Mouse (Mus musculus): ENCODE data around the gene Dydc1.
"Not testable (repeated sequence)": the region's sequence is repeated elsewhere in the genome, so short reads cannot be mapped to it uniquely, and the experiment has no call there.

Dydc1 gene

GRCm38 (mm10) chr14:41072229-41072943 lies at the start of gene Dydc1:
Gene Dydc1 (plus strand): TSS chr14:41072911.
- DNase-seq (ENCODE audit: low spot score), result peak; percentile 50

- DNase-seq (ENCODE audit: low spot score), result no peak
These were observed 47.6 kb upstream of the Dydc1 start for GRCm38 (mm10) chr14:41025087-41025486.

GRCm38 (mm10) chr14:41025594-41026284 lies 47.0 kb upstream of the Dydc1 start:
- no peak for DNase-seq (ENCODE audit: low spot score)

GRCm38 (mm10) chr14:41029303-41029702 lies 43.4 kb upstream of the Dydc1 start:
- DNase-seq (ENCODE audit: low spot score), result no peak

- DNase-seq (ENCODE audit: low spot score), result no peak
These were observed 41.7 kb upstream of the Dydc1 start for GRCm38 (mm10) chr14:41030989-41031513.

GRCm38 (mm10) chr14:41033135-41034110 lies 39.3 kb upstream of the Dydc1 start:
- DNase-seq (ENCODE audit: low spot score), result peak; percentile 79

- peak; percentile 58 for DNase-seq (ENCODE audit: low spot score)
These were observed 37.4 kb upstream of the Dydc1 start for GRCm38 (mm10) chr14:41035146-41035798.

GRCm38 (mm10) chr14:41047402-41047801 lies 25.3 kb upstream of the Dydc1 start:
- DNase-seq (ENCODE audit: low spot score), result no peak

- no peak for DNase-seq (ENCODE audit: low spot score)
These were observed 22.2 kb upstream of the Dydc1 start for GRCm38 (mm10) chr14:41050471-41050870.

GRCm38 (mm10) chr14:41052481-41052880 lies 20.2 kb upstream of the Dydc1 start:
- no peak for DNase-seq (ENCODE audit: low spot score)

GRCm38 (mm10) chr14:41053190-41053589 lies 19.5 kb upstream of the Dydc1 start:
- not testable (repeated sequence) for DNase-seq (ENCODE audit: low spot score)

- no peak for DNase-seq (ENCODE audit: low spot score)
These were observed 7.5 kb upstream of the Dydc1 start for GRCm38 (mm10) chr14:41065168-41065567.

- DNase-seq (ENCODE audit: low spot score), result no peak
These were observed 6.3 kb upstream of the Dydc1 start for GRCm38 (mm10) chr14:41066416-41066815.

- no peak for DNase-seq (ENCODE audit: low spot score)
These were observed 3.6 kb upstream of the Dydc1 start, which contains the start of gene Dydc2 for GRCm38 (mm10) chr14:41069108-41069507. Gene Dydc2 (minus strand): TSS chr14:41069208.

- no peak for DNase-seq (ENCODE audit: low spot score)
These were observed 2.4 kb upstream of the Dydc1 start for GRCm38 (mm10) chr14:41070343-41070742.

GRCm38 (mm10) chr14:41072944-41073275 lies 199 bp downstream of the Dydc1 start:
- no peak for DNase-seq (ENCODE audit: low spot score)

GRCm38 (mm10) chr14:41082408-41082807 lies 9.7 kb downstream of the Dydc1 start:
- no peak for DNase-seq (ENCODE audit: low spot score)

GRCm38 (mm10) chr14:41087509-41087908 lies 14.8 kb downstream of the Dydc1 start:
- DNase-seq (ENCODE audit: low spot score), result no peak

GRCm38 (mm10) chr14:41090777-41091176 lies 18.1 kb downstream of the Dydc1 start:
- DNase-seq (ENCODE audit: low spot score), result peak; percentile 25

- peak; percentile 18 for DNase-seq (ENCODE audit: low spot score)
These were observed 21.4 kb downstream of the Dydc1 start for GRCm38 (mm10) chr14:41094114-41094513.

- no peak for DNase-seq (ENCODE audit: low spot score)
These were observed 23.7 kb downstream of the Dydc1 start for GRCm38 (mm10) chr14:41096296-41096860.

All from lung, postnatal 25 days (tissue).